Mouse (Mus musculus): ENCODE data around the gene Nisch. TPM values are rescaled to one million over a fixed set of nuclear protein-coding genes. Genes with fewer than 3 reads are reported as not detected.

The Nisch gene
- polyA plus RNA-seq, 1 experiment from 2014 or later, result 217 TPM

- no peak overlapping the region for H3K27ac ChIP-seq (ENCODE audit: low read length)
- no peaks in the 10 kb centered on the region for H3K9me3 ChIP-seq (ENCODE audit: control insufficient read depth, low read length)
- peaks cover 36% of the 10 kb centered on the region for H3K36me3 ChIP-seq (ENCODE audit: control insufficient read depth, insufficient read depth, low read length)
- H3K4me2 ChIP-seq (ENCODE audit: low read depth, low read length), result no peak overlapping the region
- WGBS, result 76% methylated on average over 4 of the region's 4 CpGs
- H3K4me3 ChIP-seq (ENCODE audit: low read length), result no peak overlapping the region
- no peak overlapping the region for H3K9ac ChIP-seq (ENCODE audit: low read depth, low read length)
- peaks cover 3% of the 10 kb centered on the region; the same call in 1 of the 2 replicates for H3K4me1 ChIP-seq (ENCODE audit: control insufficient read depth, insufficient read depth, low read length)
- ATAC-seq, result no peak
- H3K27me3 ChIP-seq (replicated peaks; ENCODE audit: control insufficient read depth, insufficient read depth, low read length), result no peaks in the 10 kb centered on the region
Measured at GRCm38 (mm10) chr14:31186656-31187055, 30.1 kb downstream of the Nisch start.

GRCm38 (mm10) chr14:31184195-31184594 lies 32.6 kb downstream of the Nisch start:
- H3K27me3 ChIP-seq (replicated peaks; ENCODE audit: control insufficient read depth, insufficient read depth, low read length), result no peaks in the 10 kb centered on the region
- H3K36me3 ChIP-seq (ENCODE audit: control insufficient read depth, insufficient read depth, low read length), result peaks cover 36% of the 10 kb centered on the region
- 93% methylated on average over 12 of the region's 12 CpGs for WGBS
- no peak overlapping the region for H3K27ac ChIP-seq (ENCODE audit: low read length)
- no peak overlapping the region for H3K9ac ChIP-seq (ENCODE audit: low read depth, low read length)
- ATAC-seq, result no peak
- H3K4me2 ChIP-seq (ENCODE audit: low read depth, low read length), result no peak overlapping the region
- peaks cover 3% of the 10 kb centered on the region; the same call in 1 of the 2 replicates for H3K4me1 ChIP-seq (ENCODE audit: control insufficient read depth, insufficient read depth, low read length)
- no peaks in the 10 kb centered on the region for H3K9me3 ChIP-seq (ENCODE audit: control insufficient read depth, low read length)
- no peak overlapping the region for H3K4me3 ChIP-seq (ENCODE audit: low read length)

- ATAC-seq, result no peak
- Histone ChIP-seq H3K27ac (ENCODE audit: low read length) (peak overlapping the region; percentile 50; the same call in 1 of the 2 replicates), H3K36me3 (ENCODE audit: control insufficient read depth, insufficient read depth, low read length) (peaks cover 36% of the 10 kb centered on the region), H3K9ac (ENCODE audit: low read depth, low read length) (no peak overlapping the region), H3K4me1 (ENCODE audit: control insufficient read depth, insufficient read depth, low read length) (peaks cover 3% of the 10 kb centered on the region; the same call in 1 of the 2 replicates), H3K9me3 (ENCODE audit: control insufficient read depth, low read length) (no peaks in the 10 kb centered on the region), H3K27me3 (replicated peaks; ENCODE audit: control insufficient read depth, insufficient read depth, low read length) (no peaks in the 10 kb centered on the region), H3K4me2 (ENCODE audit: low read depth, low read length) (no peak overlapping the region), H3K4me3 (ENCODE audit: low read length) (no peak overlapping the region)
- 87% methylated on average over 5 of the region's 5 CpGs for WGBS
Measured at GRCm38 (mm10) chr14:31183541-31183940, 33.2 kb downstream of the Nisch start.

- H3K27ac ChIP-seq (ENCODE audit: low read length), result peak overlapping the region; percentile 53; the same call in 1 of the 2 replicates
Measured at GRCm38 (mm10) chr14:31182786-31183290, 33.9 kb downstream of the Nisch start.

GRCm38 (mm10) chr14:31181512-31181911 lies 35.2 kb downstream of the Nisch start:
- 87% methylated on average over 4 of the region's 4 CpGs for WGBS
- Histone ChIP-seq H3K36me3 (ENCODE audit: control insufficient read depth, insufficient read depth, low read length) (peaks cover 33% of the 10 kb centered on the region), H3K9me3 (ENCODE audit: control insufficient read depth, low read length) (no peaks in the 10 kb centered on the region), H3K4me2 (ENCODE audit: low read depth, low read length) (no peak overlapping the region), H3K9ac (ENCODE audit: low read depth, low read length) (no peak overlapping the region), H3K4me3 (ENCODE audit: low read length) (no peak overlapping the region), H3K27me3 (replicated peaks; ENCODE audit: control insufficient read depth, insufficient read depth, low read length) (no peaks in the 10 kb centered on the region), H3K4me1 (ENCODE audit: control insufficient read depth, insufficient read depth, low read length) (peaks cover 3% of the 10 kb centered on the region; the same call in 1 of the 2 replicates), H3K27ac (ENCODE audit: low read length) (no peak overlapping the region)
- ATAC-seq, result no peak

More at GRCm38 (mm10) chr14:31182786-31183290, 33.9 kb downstream of the Nisch start:
- no peak overlapping the region for H3K4me3 ChIP-seq (ENCODE audit: low read length)
- peaks cover 3% of the 10 kb centered on the region; the same call in 1 of the 2 replicates for H3K4me1 ChIP-seq (ENCODE audit: control insufficient read depth, insufficient read depth, low read length)
- peaks cover 35% of the 10 kb centered on the region for H3K36me3 ChIP-seq (ENCODE audit: control insufficient read depth, insufficient read depth, low read length)
- ATAC-seq, result peak; percentile 59
- H3K9me3 ChIP-seq (ENCODE audit: control insufficient read depth, low read length), result no peaks in the 10 kb centered on the region
- H3K9ac ChIP-seq (ENCODE audit: low read depth, low read length), result no peak overlapping the region
- no peaks in the 10 kb centered on the region for H3K27me3 ChIP-seq (replicated peaks; ENCODE audit: control insufficient read depth, insufficient read depth, low read length)
- H3K4me2 ChIP-seq (ENCODE audit: low read depth, low read length), result no peak overlapping the region
- 54% methylated on average over 2 of the region's 2 CpGs for whole genome bisulfite sequencing

GRCm38 (mm10) chr14:31179677-31180365 lies 36.9 kb downstream of the Nisch start:
- Histone ChIP-seq H3K27ac (ENCODE audit: low read length) (no peak overlapping the region), H3K9me3 (ENCODE audit: control insufficient read depth, low read length) (no peaks in the 10 kb centered on the region), H3K4me2 (ENCODE audit: low read depth, low read length) (no peak overlapping the region), H3K4me1 (ENCODE audit: control insufficient read depth, insufficient read depth, low read length) (peaks cover 3% of the 10 kb centered on the region; the same call in 1 of the 2 replicates), H3K27me3 (replicated peaks; ENCODE audit: control insufficient read depth, insufficient read depth, low read length) (no peaks in the 10 kb centered on the region), H3K36me3 (ENCODE audit: control insufficient read depth, insufficient read depth, low read length) (peaks cover 33% of the 10 kb centered on the region), H3K9ac (ENCODE audit: low read depth, low read length) (no peak overlapping the region), H3K4me3 (ENCODE audit: low read length) (no peak overlapping the region)
- WGBS, result 90% methylated on average over 12 of the region's 12 CpGs
- no peak for ATAC-seq

GRCm38 (mm10) chr14:31177715-31178114 lies 39.0 kb downstream of the Nisch start:
- H3K4me2 ChIP-seq (ENCODE audit: low read depth, low read length), result no peak overlapping the region
- no peaks in the 10 kb centered on the region for H3K9me3 ChIP-seq (ENCODE audit: control insufficient read depth, low read length)
- no peak overlapping the region for H3K9ac ChIP-seq (ENCODE audit: low read depth, low read length)
- WGBS, result 92% methylated on average over 5 of the region's 5 CpGs
- H3K4me1 ChIP-seq (ENCODE audit: control insufficient read depth, insufficient read depth, low read length), result peaks cover 3% of the 10 kb centered on the region; the same call in 1 of the 2 replicates
- H3K36me3 ChIP-seq (ENCODE audit: control insufficient read depth, insufficient read depth, low read length), result peaks cover 41% of the 10 kb centered on the region
- no peak overlapping the region for H3K27ac ChIP-seq (ENCODE audit: low read length)
- H3K27me3 ChIP-seq (replicated peaks; ENCODE audit: control insufficient read depth, insufficient read depth, low read length), result no peaks in the 10 kb centered on the region
- no peak overlapping the region for H3K4me3 ChIP-seq (ENCODE audit: low read length)
- no peak for ATAC-seq

GRCm38 (mm10) chr14:31177287-31177686 lies 39.5 kb downstream of the Nisch start:
- Histone ChIP-seq H3K27ac (ENCODE audit: low read length) (no peak overlapping the region), H3K36me3 (ENCODE audit: control insufficient read depth, insufficient read depth, low read length) (peaks cover 40% of the 10 kb centered on the region), H3K27me3 (replicated peaks; ENCODE audit: control insufficient read depth, insufficient read depth, low read length) (no peaks in the 10 kb centered on the region), H3K4me3 (ENCODE audit: low read length) (no peak overlapping the region), H3K4me1 (ENCODE audit: control insufficient read depth, insufficient read depth, low read length) (peaks cover 3% of the 10 kb centered on the region; the same call in 1 of the 2 replicates), H3K9me3 (ENCODE audit: control insufficient read depth, low read length) (no peaks in the 10 kb centered on the region), H3K9ac (ENCODE audit: low read depth, low read length) (no peak overlapping the region), H3K4me2 (ENCODE audit: low read depth, low read length) (no peak overlapping the region)
- WGBS, result 93% methylated on average over 16 of the region's 16 CpGs
- ATAC-seq, result no peak

GRCm38 (mm10) chr14:31173537-31173936 lies 43.2 kb downstream of the Nisch start:
- Histone ChIP-seq H3K9ac (ENCODE audit: low read depth, low read length) (no peak overlapping the region), H3K27me3 (replicated peaks; ENCODE audit: control insufficient read depth, insufficient read depth, low read length) (no peaks in the 10 kb centered on the region), H3K4me1 (ENCODE audit: control insufficient read depth, insufficient read depth, low read length) (peaks cover 3% of the 10 kb centered on the region; the same call in 1 of the 2 replicates), H3K27ac (ENCODE audit: low read length) (no peak overlapping the region), H3K9me3 (ENCODE audit: control insufficient read depth, low read length) (no peaks in the 10 kb centered on the region), H3K36me3 (ENCODE audit: control insufficient read depth, insufficient read depth, low read length) (peaks cover 45% of the 10 kb centered on the region), H3K4me3 (ENCODE audit: low read length) (no peak overlapping the region), H3K4me2 (ENCODE audit: low read depth, low read length) (no peak overlapping the region)
- no peak for ATAC-seq
- WGBS, result 87% methylated on average over 7 of the region's 7 CpGs

All from intestine, embryonic 16.5 days (tissue).